Mouse (Mus musculus): ENCODE data around the gene Spint2. TPM values are rescaled to one million over a fixed set of nuclear protein-coding genes. Genes with fewer than 3 reads are reported as not detected.
"Not testable (repeated sequence)": the region's sequence is repeated elsewhere in the genome, so short reads cannot be mapped to it uniquely, and the experiment has no call there.

Spint2 gene
- polyA plus RNA-seq, 1 experiment from 2014 or later, result 44.0 TPM

- Histone ChIP-seq H3K27ac (no peak overlapping the region), H3K4me1 (replicated peaks) (peaks cover 9% of the 10 kb centered on the region), H3K27me3 (peaks cover 13% of the 10 kb centered on the region), H3K4me2 (peak overlapping the region; percentile 35), H3K4me3 (no peak overlapping the region), H3K36me3 (no peaks in the 10 kb centered on the region), H3K9me3 (no peaks in the 10 kb centered on the region), H3K9ac (peak overlapping the region; percentile 46; the same call in 1 of the 2 replicates)
- no peak for ATAC-seq (ENCODE audit: low FRiP score)
- WGBS, result 10% methylated on average over 16 of the region's 16 CpGs
Measured at GRCm38 (mm10) chr7:29224756-29225394, 56.8 kb downstream of the Spint2 start.

GRCm38 (mm10) chr7:29214846-29215245 lies 66.9 kb downstream of the Spint2 start:
- no peaks in the 10 kb centered on the region for H3K9me3 ChIP-seq
- H3K9ac ChIP-seq, result no peak overlapping the region
- H3K27ac ChIP-seq, result no peak overlapping the region
- H3K27me3 ChIP-seq, result peaks cover 22% of the 10 kb centered on the region
- H3K4me3 ChIP-seq, result no peak overlapping the region
- no peaks in the 10 kb centered on the region for H3K36me3 ChIP-seq
- ATAC-seq (ENCODE audit: low FRiP score), result no peak
- 41% methylated on average over 15 of the region's 15 CpGs for WGBS
- H3K4me2 ChIP-seq, result no peak overlapping the region
- H3K4me1 ChIP-seq (replicated peaks), result peaks cover 20% of the 10 kb centered on the region; the same call in 1 of the 2 replicates

DNA sequence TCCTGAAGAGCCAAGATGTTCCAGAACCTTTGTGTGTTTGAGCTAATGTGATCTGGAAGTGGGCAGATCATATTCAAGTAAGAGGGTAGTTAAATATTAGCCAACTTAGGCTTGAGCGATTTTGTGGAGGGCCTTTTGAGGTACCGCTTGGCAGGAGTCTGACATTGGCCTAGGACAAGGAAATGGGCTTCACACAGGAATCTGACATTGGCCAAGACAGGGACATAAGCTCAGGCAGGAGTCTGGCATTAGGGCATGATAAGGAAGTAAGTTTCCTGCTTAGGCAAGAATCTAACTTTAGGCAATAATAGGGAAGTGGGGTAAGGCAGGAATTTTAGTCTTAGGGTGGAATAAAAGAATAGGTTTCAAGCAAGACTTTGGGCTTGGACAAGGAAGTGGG lies 67.5 kb downstream of the Spint2 start:
- Histone ChIP-seq H3K9ac (no peak overlapping the region), H3K9me3 (no peaks in the 10 kb centered on the region), H3K27me3 (peaks cover 22% of the 10 kb centered on the region), H3K27ac (no peak overlapping the region), H3K4me1 (replicated peaks) (peaks cover 20% of the 10 kb centered on the region; the same call in 1 of the 2 replicates), H3K4me3 (no peak overlapping the region), H3K4me2 (peak overlapping the region; percentile 48; the same call in 1 of the 2 replicates), H3K36me3 (no peaks in the 10 kb centered on the region)
- 50% methylated on average over 2 of the region's 2 CpGs for WGBS
- ATAC-seq (ENCODE audit: low FRiP score), result no peak

- ATAC-seq (ENCODE audit: low FRiP score), result peak; percentile 78
- under 1% methylated on average over 20 of the region's 20 CpGs for WGBS
- no peaks in the 10 kb centered on the region for H3K9me3 ChIP-seq
- H3K4me2 ChIP-seq, result peak within 1 kb of the TSS; percentile 48
- H3K27ac ChIP-seq, result no peak within 1 kb of the TSS
- no peaks in the 10 kb centered on the region for H3K36me3 ChIP-seq
- peak within 1 kb of the TSS; percentile 29 for H3K4me3 ChIP-seq
- peaks cover 20% of the 10 kb centered on the region for H3K27me3 ChIP-seq
- no peak within 1 kb of the TSS for H3K9ac ChIP-seq
- peaks cover 20% of the 10 kb centered on the region; the same call in 1 of the 2 replicates for H3K4me1 ChIP-seq (replicated peaks)
Measured at GRCm38 (mm10) chr7:29213675-29214082, 68.0 kb downstream of the Spint2 start, which contains the start of gene Catsperg1. TSS of gene Catsperg1 (minus strand) at chr7:29214035.

- ATAC-seq (ENCODE audit: low FRiP score), result peak; percentile 22; the same call in 1 of the 2 replicates
- peak overlapping the region; percentile 29 for H3K4me3 ChIP-seq
- H3K9ac ChIP-seq, H3K36me3 ChIP-seq, H3K9me3 ChIP-seq, H3K27ac ChIP-seq: not testable (repeated sequence)
- 17% methylated on average over 40 of the region's 40 CpGs for WGBS
- peak overlapping the region; percentile 48 for H3K4me2 ChIP-seq
- H3K27me3 ChIP-seq, result peaks cover 19% of the 10 kb centered on the region
- peaks cover 20% of the 10 kb centered on the region; the same call in 1 of the 2 replicates for H3K4me1 ChIP-seq (replicated peaks)
Measured at GRCm38 (mm10) chr7:29212775-29213560, 68.7 kb downstream of the Spint2 start.

GRCm38 (mm10) chr7:29212199-29212765 lies 69.4 kb downstream of the Spint2 start:
- H3K4me3 ChIP-seq, result peak overlapping the region; percentile 30
- H3K9ac ChIP-seq, result no peak overlapping the region
- H3K9me3 ChIP-seq, result no peaks in the 10 kb centered on the region
- no peaks in the 10 kb centered on the region for H3K36me3 ChIP-seq
- peaks cover 20% of the 10 kb centered on the region; the same call in 1 of the 2 replicates for H3K4me1 ChIP-seq (replicated peaks)
- peaks cover 19% of the 10 kb centered on the region for H3K27me3 ChIP-seq
- no peak overlapping the region for H3K27ac ChIP-seq
- peak overlapping the region; percentile 48 for H3K4me2 ChIP-seq
- WGBS, result 16% methylated on average over 26 of the region's 26 CpGs
- ATAC-seq (ENCODE audit: low FRiP score), result no peak

DNA sequence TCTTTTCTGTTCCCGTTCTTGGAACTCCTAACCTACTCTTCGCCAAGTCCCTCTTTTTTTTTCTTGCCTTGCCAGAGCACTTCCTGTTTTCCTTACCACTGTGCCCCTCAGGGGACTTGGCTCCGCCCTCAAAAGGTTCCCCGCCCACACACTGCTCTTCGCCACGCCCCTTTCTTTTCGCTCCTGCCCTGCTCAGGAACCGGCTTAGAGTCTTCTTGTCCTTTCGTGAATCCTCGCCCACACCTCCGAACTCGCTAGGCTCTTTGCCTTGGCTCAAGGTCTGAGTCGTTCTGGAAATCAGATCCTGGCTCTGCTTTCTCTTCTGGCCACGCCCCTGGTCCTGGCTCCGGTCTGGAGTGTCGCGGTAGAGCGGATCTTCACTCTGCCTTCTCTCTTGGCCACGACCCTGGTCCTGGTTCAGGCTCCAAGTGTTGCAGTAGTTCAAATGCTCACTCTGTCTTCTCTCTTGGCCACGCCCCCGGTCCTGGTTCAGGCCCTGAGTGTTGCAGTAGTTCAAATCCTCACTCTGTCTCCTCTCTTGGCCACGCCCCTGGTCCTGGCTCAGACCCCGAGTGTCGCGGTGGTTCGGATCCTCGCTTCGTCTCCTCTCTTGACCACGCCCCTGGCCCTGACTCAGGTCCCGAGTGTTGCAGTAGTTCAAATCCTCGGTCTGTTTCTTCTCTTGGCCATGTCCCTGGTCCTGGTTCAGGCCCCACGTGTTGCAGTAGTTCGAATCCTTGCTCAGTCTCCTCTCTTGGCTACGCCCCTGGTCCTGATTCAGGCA lies 70.1 kb downstream of the Spint2 start:
- ATAC-seq (ENCODE audit: low FRiP score), result peak; percentile 50
- WGBS, result 5% methylated on average over 34 of the region's 34 CpGs
- H3K27ac ChIP-seq, result no peak overlapping the region
- no peaks in the 10 kb centered on the region for H3K36me3 ChIP-seq
- peak overlapping the region; percentile 30 for H3K4me3 ChIP-seq
- no peaks in the 10 kb centered on the region for H3K9me3 ChIP-seq
- peak overlapping the region; percentile 48 for H3K4me2 ChIP-seq
- H3K4me1 ChIP-seq (replicated peaks), result peaks cover 20% of the 10 kb centered on the region; the same call in 1 of the 2 replicates
- peaks cover 19% of the 10 kb centered on the region for H3K27me3 ChIP-seq
- no peak overlapping the region for H3K9ac ChIP-seq

DNA sequence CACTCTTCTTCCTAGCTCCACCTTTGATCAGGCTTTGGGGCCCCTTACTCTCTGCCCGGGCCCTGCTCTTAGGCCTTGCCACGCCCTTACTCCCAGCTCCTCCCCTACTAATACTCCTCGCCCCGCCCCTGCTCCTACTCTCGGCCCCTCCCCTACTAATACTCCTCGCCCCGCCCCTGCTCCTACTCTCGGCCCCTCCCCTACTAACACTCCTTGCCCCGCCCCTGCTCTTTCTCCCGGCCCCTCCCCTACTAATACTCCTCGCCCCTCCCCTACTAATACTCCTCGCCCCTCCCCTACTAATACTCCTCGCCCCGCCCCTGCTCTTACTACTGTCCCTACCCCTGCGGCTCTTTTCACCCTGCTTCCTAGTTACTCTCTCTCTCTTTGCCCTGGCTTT lies 70.7 kb downstream of the Spint2 start:
- H3K36me3 ChIP-seq; ATAC-seq (ENCODE audit: low FRiP score); H3K9me3 ChIP-seq; H3K27ac ChIP-seq; H3K9ac ChIP-seq: not testable (repeated sequence)
- peak overlapping the region; percentile 48 for H3K4me2 ChIP-seq
- H3K4me1 ChIP-seq (replicated peaks), result peaks cover 20% of the 10 kb centered on the region; the same call in 1 of the 2 replicates
- H3K4me3 ChIP-seq, result peak overlapping the region; percentile 30
- 30% methylated on average over 12 of the region's 15 CpGs for WGBS
- H3K27me3 ChIP-seq, result peaks cover 19% of the 10 kb centered on the region

Other genes starting within 250 kb of the Spint2 start
- gene Ryr1, start 156.7 kb downstream of the Spint2 start, polyA plus RNA-seq (2015; fragmentation: Nextera tagmentation; extraction: Ambion mirVana), result 8.5 and 9.8 TPM in 2 replicates
- 0.48 and 0.68 TPM in 2 replicates for gene Rasgrp4, start 147.1 kb downstream of the Spint2 start, polyA plus RNA-seq (2015; fragmentation: Nextera tagmentation; extraction: Ambion mirVana)
- gene Fam98c, start 125.7 kb downstream of the Spint2 start, polyA plus RNA-seq (2015; fragmentation: Nextera tagmentation; extraction: Ambion mirVana), result 24.7 and 24.8 TPM in 2 replicates
- 0.49 and 0.65 TPM in 2 replicates for gene Ggn, start 111.7 kb downstream of the Spint2 start, polyA plus RNA-seq (2015; fragmentation: Nextera tagmentation; extraction: Ambion mirVana)
- gene Spred3, start 111.5 kb downstream of the Spint2 start, polyA plus RNA-seq (2015; fragmentation: Nextera tagmentation; extraction: Ambion mirVana), result 7.1 and 8.2 TPM in 2 replicates
- gene Psmd8, start 101.2 kb downstream of the Spint2 start, polyA plus RNA-seq (2015; fragmentation: Nextera tagmentation; extraction: Ambion mirVana), result 303 and 305 TPM in 2 replicates
- 2.0 and 3.6 TPM in 2 replicates for gene Catsperg1, start 67.9 kb downstream of the Spint2 start, polyA plus RNA-seq (2015; fragmentation: Nextera tagmentation; extraction: Ambion mirVana)
- 0.43 and 0.57 TPM in 2 replicates for gene Kcnk6, start 49.4 kb downstream of the Spint2 start, polyA plus RNA-seq (2015; fragmentation: Nextera tagmentation; extraction: Ambion mirVana)
- 79.0 and 79.8 TPM in 2 replicates for gene Yif1b, start 43.6 kb downstream of the Spint2 start, polyA plus RNA-seq (2015; fragmentation: Nextera tagmentation; extraction: Ambion mirVana)
- gene 2200002D01Rik, start 33.4 kb downstream of the Spint2 start, polyA plus RNA-seq (2015; fragmentation: Nextera tagmentation; extraction: Ambion mirVana), result 1.7 and 2.1 TPM in 2 replicates
- gene Ppp1r14a, start 7.4 kb upstream of the Spint2 start, polyA plus RNA-seq (2015; fragmentation: Nextera tagmentation; extraction: Ambion mirVana), result 8.6 and 13.1 TPM in 2 replicates
- gene Dpf1, start 22.0 kb upstream of the Spint2 start, polyA plus RNA-seq (2015; fragmentation: Nextera tagmentation; extraction: Ambion mirVana), result 187 and 197 TPM in 2 replicates
- 12.6 and 13.7 TPM in 2 replicates for gene Sipa1l3, start 236.7 kb upstream of the Spint2 start, polyA plus RNA-seq (2015; fragmentation: Nextera tagmentation; extraction: Ambion mirVana)